Mouse (Mus musculus): Measurements from ENCODE around the gene Ift52. TPM values are rescaled to one million over a fixed set of nuclear protein-coding genes. Genes with fewer than 3 reads are reported as not detected.
A peak's percentile ranks its signal among the peaks of the same experiment; 100 is the strongest.

The Ift52 gene
- polyA plus RNA-seq, 1 experiment = 69.4 TPM

DNA sequence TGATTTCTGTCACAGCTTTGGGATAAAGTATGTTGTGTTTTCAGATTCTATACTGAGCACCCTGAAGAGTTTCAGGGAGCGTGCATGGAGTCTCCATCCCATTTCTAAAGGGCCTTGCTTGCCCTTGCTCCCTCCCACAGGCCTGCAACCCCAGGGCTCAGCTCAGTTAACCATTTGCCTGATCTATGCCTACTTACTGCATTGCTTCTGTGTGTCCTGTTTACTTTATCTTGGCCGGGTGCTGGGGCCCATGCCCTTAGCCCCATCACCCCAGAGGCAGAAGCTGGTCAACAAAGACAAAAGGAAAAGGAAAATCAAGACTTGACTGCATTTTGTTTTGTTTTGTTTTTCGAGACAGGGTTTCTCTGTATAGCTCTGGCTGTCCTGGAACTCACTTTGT is 54.4 kb downstream of the Ift52 start:
- peaks cover 7% of the 10 kb centered on the region for H3K4me1 ChIP-seq (ENCODE audit: control insufficient read depth, insufficient read depth, low read length)
- H3K36me3 ChIP-seq (ENCODE audit: control insufficient read depth, insufficient read depth, low read length, poor library complexity, severe bottlenecking) = peaks cover 94% of the 10 kb centered on the region
- H3K9ac ChIP-seq (ENCODE audit: low read depth, poor library complexity, severe bottlenecking) = no peak overlapping the region
- H3K9me3 ChIP-seq (replicated peaks; ENCODE audit: control insufficient read depth, insufficient read depth, low read length, poor library complexity, severe bottlenecking) = 0 out of 2 replicates have a peak, but pooled peaks cover 3% of the 10 kb centered on the region
- no peak overlapping the region for H3K4me3 ChIP-seq (ENCODE audit: low read depth, low read length)
- H3K27ac ChIP-seq (ENCODE audit: insufficient read depth, low read length) = peak overlapping the region; percentile 5; the same call in 1 of the 2 replicates
- no peak for TF ChIP-seq POLR2A (IDR thresholded peaks at IDR 0.05; ENCODE audit: insufficient read depth, low read length)
- no peak for TF ChIP-seq EP300 (IDR thresholded peaks at IDR 0.05; ENCODE audit: insufficient read depth, low read depth, low read length)
- no peak for TF ChIP-seq CTCF (IDR thresholded peaks at IDR 0.05; ENCODE audit: low read depth, low read length)
- no peaks in the 10 kb centered on the region for H3K27me3 ChIP-seq (ENCODE audit: control insufficient read depth, insufficient read depth, low read length, poor library complexity, severe bottlenecking)

- TF ChIP-seq CTCF (IDR thresholded peaks at IDR 0.05; ENCODE audit: low read depth, low read length) (no peak), EP300 (IDR thresholded peaks at IDR 0.05; ENCODE audit: insufficient read depth, low read depth, low read length) (0 out of 2 replicates have a peak, but pooled peaks have one; percentile 46)
- no peak overlapping the region for H3K4me3 ChIP-seq (ENCODE audit: low read depth, low read length)
- peaks cover 9% of the 10 kb centered on the region for H3K4me1 ChIP-seq (ENCODE audit: control insufficient read depth, insufficient read depth, low read length)
- peaks cover 95% of the 10 kb centered on the region for H3K36me3 ChIP-seq (ENCODE audit: control insufficient read depth, insufficient read depth, low read length, poor library complexity, severe bottlenecking)
- H3K9me3 ChIP-seq (replicated peaks; ENCODE audit: control insufficient read depth, insufficient read depth, low read length, poor library complexity, severe bottlenecking) = 0 out of 2 replicates have a peak, but pooled peaks cover 3% of the 10 kb centered on the region
- H3K9ac ChIP-seq (ENCODE audit: low read depth, poor library complexity, severe bottlenecking) = no peak overlapping the region
- no peaks in the 10 kb centered on the region for H3K27me3 ChIP-seq (ENCODE audit: control insufficient read depth, insufficient read depth, low read length, poor library complexity, severe bottlenecking)
- peak overlapping the region; percentile 74 for H3K27ac ChIP-seq (ENCODE audit: insufficient read depth, low read length)
Observed at GRCm38 (mm10) chr2:163073023-163073757, 56.0 kb downstream of the Ift52 start.

GRCm38 (mm10) chr2:163074006-163074405 is 56.9 kb downstream of the Ift52 start:
- Histone ChIP-seq H3K4me1 (ENCODE audit: control insufficient read depth, insufficient read depth, low read length) (peaks cover 8% of the 10 kb centered on the region), H3K9me3 (replicated peaks; ENCODE audit: control insufficient read depth, insufficient read depth, low read length, poor library complexity, severe bottlenecking) (0 out of 2 replicates have a peak, but pooled peaks cover 3% of the 10 kb centered on the region), H3K9ac (ENCODE audit: low read depth, poor library complexity, severe bottlenecking) (no peak overlapping the region), H3K36me3 (ENCODE audit: control insufficient read depth, insufficient read depth, low read length, poor library complexity, severe bottlenecking) (peaks cover 95% of the 10 kb centered on the region), H3K27ac (ENCODE audit: insufficient read depth, low read length) (peak overlapping the region; percentile 74), H3K27me3 (ENCODE audit: control insufficient read depth, insufficient read depth, low read length, poor library complexity, severe bottlenecking) (no peaks in the 10 kb centered on the region), H3K4me3 (ENCODE audit: low read depth, low read length) (no peak overlapping the region)
- TF ChIP-seq EP300 (IDR thresholded peaks at IDR 0.05; ENCODE audit: insufficient read depth, low read depth, low read length) = no peak
- TF ChIP-seq POLR2A (IDR thresholded peaks at IDR 0.05; ENCODE audit: insufficient read depth, low read length) = no peak
- no peak for TF ChIP-seq CTCF (IDR thresholded peaks at IDR 0.05; ENCODE audit: low read depth, low read length)

DNA sequence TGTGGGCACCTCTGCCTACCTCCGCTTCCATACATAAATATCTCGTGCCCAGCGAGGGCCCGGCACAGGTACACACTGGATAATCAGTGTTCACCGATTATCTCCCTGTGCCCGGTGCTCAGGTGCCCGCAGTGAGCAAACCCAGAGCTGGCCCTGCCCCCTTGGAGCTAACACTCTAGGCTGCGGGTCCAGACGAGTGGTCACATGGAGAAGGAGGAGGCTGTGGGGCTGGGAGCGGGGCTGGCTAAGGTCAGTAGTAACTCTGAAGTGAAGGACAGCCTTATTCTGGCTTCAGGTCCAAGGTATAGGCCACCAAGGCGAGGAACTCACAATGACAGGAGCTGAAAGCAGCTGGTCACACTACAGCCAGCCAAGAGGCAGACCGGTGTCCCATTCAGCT is 57.7 kb downstream of the Ift52 start:
- Histone ChIP-seq H3K4me1 (ENCODE audit: control insufficient read depth, insufficient read depth, low read length) (peaks cover 8% of the 10 kb centered on the region), H3K9me3 (replicated peaks; ENCODE audit: control insufficient read depth, insufficient read depth, low read length, poor library complexity, severe bottlenecking) (0 out of 2 replicates have a peak, but pooled peaks cover 3% of the 10 kb centered on the region), H3K27me3 (ENCODE audit: control insufficient read depth, insufficient read depth, low read length, poor library complexity, severe bottlenecking) (no peaks in the 10 kb centered on the region), H3K4me3 (ENCODE audit: low read depth, low read length) (no peak overlapping the region), H3K36me3 (ENCODE audit: control insufficient read depth, insufficient read depth, low read length, poor library complexity, severe bottlenecking) (peaks cover 97% of the 10 kb centered on the region), H3K27ac (ENCODE audit: insufficient read depth, low read length) (peak overlapping the region; percentile 74), H3K9ac (ENCODE audit: low read depth, poor library complexity, severe bottlenecking) (no peak overlapping the region)
- TF ChIP-seq CTCF (IDR thresholded peaks at IDR 0.05; ENCODE audit: low read depth, low read length) (no peak), POLR2A (IDR thresholded peaks at IDR 0.05; ENCODE audit: insufficient read depth, low read length) (no peak), EP300 (IDR thresholded peaks at IDR 0.05; ENCODE audit: insufficient read depth, low read depth, low read length) (no peak)

DNA sequence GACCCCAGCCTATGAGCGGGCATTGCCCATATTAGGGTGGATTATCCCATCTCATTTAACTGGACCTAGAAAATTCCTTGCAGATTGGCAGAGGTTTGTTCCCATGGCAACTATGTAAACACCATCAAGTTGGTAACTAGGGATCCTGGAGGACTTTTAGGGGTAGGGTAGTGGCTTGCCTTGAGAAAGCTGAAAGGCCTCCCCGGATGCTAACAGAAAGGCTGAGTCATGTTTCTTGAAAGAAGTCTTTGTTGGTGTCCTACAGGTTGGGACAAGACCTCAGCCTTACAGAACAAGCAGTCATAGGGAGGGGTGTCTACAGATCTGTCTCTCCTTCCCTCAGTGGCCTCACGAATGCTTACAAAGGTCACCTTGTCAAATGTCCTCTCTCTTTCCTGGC is 58.1 kb downstream of the Ift52 start:
- Histone ChIP-seq H3K9ac (ENCODE audit: low read depth, poor library complexity, severe bottlenecking) (no peak overlapping the region), H3K4me1 (ENCODE audit: control insufficient read depth, insufficient read depth, low read length) (peaks cover 8% of the 10 kb centered on the region), H3K27ac (ENCODE audit: insufficient read depth, low read length) (peak overlapping the region; percentile 74), H3K4me3 (ENCODE audit: low read depth, low read length) (no peak overlapping the region), H3K9me3 (replicated peaks; ENCODE audit: control insufficient read depth, insufficient read depth, low read length, poor library complexity, severe bottlenecking) (0 out of 2 replicates have a peak, but pooled peaks cover 3% of the 10 kb centered on the region), H3K36me3 (ENCODE audit: control insufficient read depth, insufficient read depth, low read length, poor library complexity, severe bottlenecking) (peaks cover 94% of the 10 kb centered on the region), H3K27me3 (ENCODE audit: control insufficient read depth, insufficient read depth, low read length, poor library complexity, severe bottlenecking) (no peaks in the 10 kb centered on the region)
- TF ChIP-seq CTCF (IDR thresholded peaks at IDR 0.05; ENCODE audit: low read depth, low read length) = no peak
- no peak for TF ChIP-seq POLR2A (IDR thresholded peaks at IDR 0.05; ENCODE audit: insufficient read depth, low read length)
- no peak for TF ChIP-seq EP300 (IDR thresholded peaks at IDR 0.05; ENCODE audit: insufficient read depth, low read depth, low read length)

DNA sequence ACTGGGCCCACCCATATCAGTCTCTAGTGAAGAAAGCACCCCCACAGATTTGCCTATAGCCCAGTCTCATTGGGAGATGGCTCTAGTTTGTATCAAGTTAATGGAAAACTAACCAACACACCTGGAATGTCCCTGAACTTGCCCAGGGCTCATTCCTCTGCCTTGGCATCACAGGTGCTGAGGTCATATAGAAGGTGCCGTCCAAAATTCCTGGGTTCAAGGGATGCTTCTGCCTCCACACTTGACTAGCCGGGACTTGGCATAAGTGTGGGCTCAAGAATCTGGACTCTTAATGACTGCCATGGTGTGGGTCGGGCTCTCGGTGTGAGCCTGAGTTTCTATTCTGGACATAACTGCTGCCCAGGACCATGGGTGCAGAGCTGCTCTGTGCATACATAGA is 61.9 kb downstream of the Ift52 start:
- Histone ChIP-seq H3K9me3 (replicated peaks; ENCODE audit: control insufficient read depth, insufficient read depth, low read length, poor library complexity, severe bottlenecking) (0 out of 2 replicates have a peak, but pooled peaks cover 3% of the 10 kb centered on the region), H3K36me3 (ENCODE audit: control insufficient read depth, insufficient read depth, low read length, poor library complexity, severe bottlenecking) (peaks cover 90% of the 10 kb centered on the region), H3K27me3 (ENCODE audit: control insufficient read depth, insufficient read depth, low read length, poor library complexity, severe bottlenecking) (no peaks in the 10 kb centered on the region), H3K4me3 (ENCODE audit: low read depth, low read length) (no peak overlapping the region), H3K27ac (ENCODE audit: insufficient read depth, low read length) (peak overlapping the region; percentile 29), H3K4me1 (ENCODE audit: control insufficient read depth, insufficient read depth, low read length) (peaks cover 8% of the 10 kb centered on the region), H3K9ac (ENCODE audit: low read depth, poor library complexity, severe bottlenecking) (no peak overlapping the region)
- TF ChIP-seq POLR2A (IDR thresholded peaks at IDR 0.05; ENCODE audit: insufficient read depth, low read length) = no peak
- TF ChIP-seq EP300 (IDR thresholded peaks at IDR 0.05; ENCODE audit: insufficient read depth, low read depth, low read length) = no peak
- TF ChIP-seq CTCF (IDR thresholded peaks at IDR 0.05; ENCODE audit: low read depth, low read length) = no peak

Data from ES-Bruce4 (cell line).